Mouse (Mus musculus) adrenal gland, postnatal 0 days (tissue): ENCODE results near the gene Nr2f2. TPM values are rescaled to one million over a fixed set of nuclear protein-coding genes. Genes with fewer than 3 reads are reported as not detected.

Experiments used
- polyA plus RNA-seq: library from polyadenylated mRNA; unstranded; fragments of >200 nt; fragmentation: Nextera tagmentation; extraction: Ambion mirVana; gene quantifications from 2 replicates; pipeline ENCODE4 v1.2.1, GENCODE M21; 2015

The Nr2f2 gene
- polyA plus RNA-seq = 87.5 and 130 TPM in 2 replicates

DNA sequence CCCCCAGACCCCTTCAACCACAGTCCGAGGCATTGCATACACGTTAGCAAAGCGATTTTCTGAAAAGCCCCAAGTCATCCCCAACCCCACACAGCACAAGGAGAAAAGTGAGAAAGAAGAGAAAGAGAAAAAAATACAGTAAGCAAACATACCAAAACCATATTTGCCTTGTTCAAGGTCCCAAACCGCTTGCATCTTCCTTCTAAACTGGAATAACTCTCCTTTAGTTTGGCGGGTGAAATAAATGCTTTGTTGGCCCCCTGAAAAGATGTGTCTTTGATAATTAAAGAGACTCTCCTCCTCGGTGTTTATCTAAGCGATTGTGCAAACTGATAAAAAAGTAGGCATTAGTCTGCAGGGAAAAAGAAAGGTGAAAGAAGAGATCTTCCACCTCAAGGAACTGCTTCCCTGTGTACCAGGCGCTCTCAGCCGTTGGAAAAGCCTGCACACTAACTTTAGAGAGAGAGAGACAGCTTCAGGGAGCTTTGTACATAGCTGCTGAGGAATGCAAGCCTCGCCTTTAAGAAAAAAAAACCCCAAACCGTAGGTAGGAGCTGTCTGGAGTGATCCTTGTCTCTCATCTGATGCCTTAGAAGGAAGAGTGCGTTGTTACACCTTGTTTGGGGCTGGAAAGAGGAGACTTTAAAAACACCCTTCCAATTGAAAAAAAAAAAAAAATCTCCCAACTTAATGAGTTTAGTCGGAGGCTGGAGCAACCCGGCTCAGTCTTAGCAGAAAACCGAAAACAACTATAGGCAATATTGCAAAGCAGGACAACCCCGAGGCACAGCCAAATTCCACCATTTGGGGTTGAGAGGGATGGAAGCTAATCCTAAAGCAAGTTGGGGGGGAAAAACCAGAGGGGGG lies at the start of gene Nr2f2:
Gene Nr2f2 (minus strand): TSS at position 795 of the 867 bp plus-strand sequence.

